Mouse (Mus musculus) mature B cell (primary cell): Measurements from ENCODE around the gene Ftsj3.

Source experiments
- in situ Hi-C: fragments of 300-500 bp; cut with MboI; formaldehyde crosslinking; loops from 2 replicates; pipeline ENCODE4 v1.14.3; 2019

The Ftsj3 gene

GRCm38 (mm10) chr11:106255685-106256451 lies at the start of gene Ftsj3, which contains the start of gene Psmc5:
TSS of gene Ftsj3 (minus strand) at chr11:106256079.
TSS of gene Psmc5 (plus strand) at chr11:106256154.
- in situ Hi-C loops, result no loop called here

- in situ Hi-C loops, result no loop called here
Measured at GRCm38 (mm10) chr11:106305348-106306064, 49.6 kb upstream of the Ftsj3 start.

- in situ Hi-C loops, result no loop called here
Measured at GRCm38 (mm10) chr11:106302634-106303033, 46.8 kb upstream of the Ftsj3 start.

- in situ Hi-C loops, result no loop called here
Measured at GRCm38 (mm10) chr11:106301765-106302164, 45.9 kb upstream of the Ftsj3 start, which contains the start of gene Gh. TSS of gene Gh (minus strand) at chr11:106301865.

GRCm38 (mm10) chr11:106291861-106292260 lies 36.0 kb upstream of the Ftsj3 start:
- in situ Hi-C loops, result no loop called here

GRCm38 (mm10) chr11:106290376-106290775 lies 34.5 kb upstream of the Ftsj3 start:
- in situ Hi-C loops, result no loop called here

- in situ Hi-C loops, result no loop called here
Measured at GRCm38 (mm10) chr11:106289369-106289768, 33.5 kb upstream of the Ftsj3 start.

GRCm38 (mm10) chr11:106286987-106287386 lies 31.1 kb upstream of the Ftsj3 start:
- in situ Hi-C loops, result no loop called here

- in situ Hi-C loops, result no loop called here
Measured at GRCm38 (mm10) chr11:106286206-106286605, 30.3 kb upstream of the Ftsj3 start.

- in situ Hi-C loops, result no loop called here
Measured at GRCm38 (mm10) chr11:106284126-106284525, 28.2 kb upstream of the Ftsj3 start.

GRCm38 (mm10) chr11:106283371-106283770 lies 27.5 kb upstream of the Ftsj3 start:
- in situ Hi-C loops, result no loop called here

- in situ Hi-C loops, result no loop called here
Measured at GRCm38 (mm10) chr11:106282452-106282851, 26.6 kb upstream of the Ftsj3 start.

- in situ Hi-C loops, result no loop called here
Measured at GRCm38 (mm10) chr11:106276454-106276853, 20.6 kb upstream of the Ftsj3 start, which contains the start of gene Tcam1. TSS of gene Tcam1 (plus strand) at chr11:106276672.

- in situ Hi-C loops, result no loop called here
Measured at GRCm38 (mm10) chr11:106274971-106275411, 19.1 kb upstream of the Ftsj3 start.

GRCm38 (mm10) chr11:106274374-106274773 lies 18.5 kb upstream of the Ftsj3 start:
- in situ Hi-C loops, result no loop called here

- in situ Hi-C loops, result no loop called here
Measured at GRCm38 (mm10) chr11:106273811-106274210, 17.9 kb upstream of the Ftsj3 start.

- in situ Hi-C loops, result no loop called here
Measured at GRCm38 (mm10) chr11:106273311-106273684, 17.4 kb upstream of the Ftsj3 start.

GRCm38 (mm10) chr11:106272644-106273310 lies 16.9 kb upstream of the Ftsj3 start, which contains the start of gene Smarcd2:
TSS of gene Smarcd2 (minus strand) at chr11:106272972.
- in situ Hi-C loops, result no loop called here

- in situ Hi-C loops, result no loop called here
Measured at GRCm38 (mm10) chr11:106271794-106272643, 16.1 kb upstream of the Ftsj3 start.

GRCm38 (mm10) chr11:106271131-106271793 lies 15.4 kb upstream of the Ftsj3 start:
- in situ Hi-C loops, result no loop called here

GRCm38 (mm10) chr11:106269060-106269431 lies 13.2 kb upstream of the Ftsj3 start:
- in situ Hi-C loops, result no loop called here
